Mouse (Mus musculus): ENCODE data around the gene Cabin1. TPM values are rescaled to one million over a fixed set of nuclear protein-coding genes. Genes with fewer than 3 reads are reported as not detected.

Cabin1 gene
- polyA plus RNA-seq, 1 experiment from 2014 or later = 42.2 TPM

DNA sequence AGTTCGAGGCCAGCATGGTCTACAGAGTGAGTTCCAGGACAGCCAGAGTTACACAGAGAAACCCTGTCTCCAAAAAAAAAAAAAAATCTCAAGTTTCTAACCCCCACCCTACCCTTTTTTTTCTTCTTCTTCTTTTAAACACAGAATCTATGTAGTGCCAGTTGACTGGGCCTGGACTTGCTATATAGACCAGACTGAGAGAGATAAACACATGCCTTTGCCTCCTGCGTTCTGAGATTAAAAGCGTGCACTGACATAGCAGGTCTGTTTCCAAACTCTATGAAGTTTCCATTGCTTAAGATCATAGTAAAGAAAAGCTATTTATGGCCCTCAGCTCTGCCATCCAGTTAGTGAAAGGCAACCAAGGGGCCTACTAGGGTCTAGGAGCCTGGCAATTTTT, 1.7 kb downstream of the Cabin1 start:
- Histone ChIP-seq H3K27ac (no peak overlapping the region), H3K4me3 (peak overlapping the region; percentile 20; the same call in 1 of the 2 replicates), H3K9ac (no peak overlapping the region), H3K27me3 (replicated peaks) (no peaks in the 10 kb centered on the region), H3K4me1 (peaks cover 20% of the 10 kb centered on the region), H3K36me3 (replicated peaks) (peaks cover 4% of the 10 kb centered on the region; the same call in 1 of the 2 replicates), H3K4me2 (peak overlapping the region; percentile 81), H3K9me3 (no peaks in the 10 kb centered on the region)
- ATAC-seq (replicated peaks) = no peak
- WGBS = 97% methylated on average over 3 of the region's 3 CpGs

- WGBS = 99% methylated on average over 3 of the region's 3 CpGs
- H3K4me2 ChIP-seq = no peak overlapping the region
- H3K27ac ChIP-seq = no peak overlapping the region
These were observed 3.8 kb downstream of the Cabin1 start for GRCm38 (mm10) chr10:75760311-75760710.

DNA sequence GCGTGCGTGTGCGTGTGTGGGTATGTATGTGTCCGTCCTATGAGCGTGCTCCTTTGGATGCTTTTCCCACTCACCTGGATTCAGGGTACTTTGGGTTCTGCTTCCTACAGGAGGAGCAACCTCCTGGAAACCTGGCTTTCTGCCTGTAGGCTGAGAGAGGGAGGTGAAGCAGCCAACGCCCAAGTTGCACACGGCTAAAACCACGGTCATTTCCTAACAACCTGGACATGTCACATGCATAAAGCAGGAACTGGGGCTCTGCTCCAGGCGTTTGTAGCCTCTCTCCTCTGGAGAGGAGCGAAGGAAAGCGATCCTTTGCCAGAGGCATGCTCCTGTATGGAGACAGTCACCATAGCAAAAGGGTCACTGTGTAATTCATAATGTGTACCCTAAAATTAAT, 7.4 kb downstream of the Cabin1 start:
- Histone ChIP-seq H3K27me3 (replicated peaks) (no peaks in the 10 kb centered on the region), H3K4me3 (no peak overlapping the region), H3K27ac (no peak overlapping the region), H3K4me1 (peaks cover 2% of the 10 kb centered on the region; the same call in 1 of the 2 replicates), H3K9me3 (no peaks in the 10 kb centered on the region), H3K4me2 (no peak overlapping the region), H3K9ac (no peak overlapping the region), H3K36me3 (replicated peaks) (peaks cover 31% of the 10 kb centered on the region)
- no peak for ATAC-seq (replicated peaks)
- 95% methylated on average over 11 of the region's 11 CpGs for WGBS

More at GRCm38 (mm10) chr10:75760311-75760710, 3.8 kb downstream of the Cabin1 start:
- Histone ChIP-seq H3K4me1 (peaks cover 20% of the 10 kb centered on the region), H3K4me3 (no peak overlapping the region), H3K27me3 (replicated peaks) (no peaks in the 10 kb centered on the region), H3K36me3 (replicated peaks) (peaks cover 4% of the 10 kb centered on the region; the same call in 1 of the 2 replicates), H3K9me3 (no peaks in the 10 kb centered on the region), H3K9ac (no peak overlapping the region)
- no peak for ATAC-seq (replicated peaks)

- Histone ChIP-seq H3K9me3 (no peaks in the 10 kb centered on the region), H3K4me2 (no peak overlapping the region), H3K4me3 (no peak overlapping the region), H3K27ac (0 out of 2 replicates have a peak overlapping the region, but pooled peaks have one; percentile 44), H3K27me3 (replicated peaks) (no peaks in the 10 kb centered on the region), H3K36me3 (replicated peaks) (peaks cover 53% of the 10 kb centered on the region), H3K4me1 (peaks cover 4% of the 10 kb centered on the region; the same call in 1 of the 2 replicates), H3K9ac (no peak overlapping the region)
- WGBS = 46% methylated on average over 3 of the region's 3 CpGs
- peak; percentile 94 for ATAC-seq (replicated peaks)
These were observed 20.1 kb downstream of the Cabin1 start for GRCm38 (mm10) chr10:75744017-75744416.

- Histone ChIP-seq H3K27me3 (replicated peaks) (no peaks in the 10 kb centered on the region), H3K4me3 (no peak overlapping the region), H3K9ac (no peak overlapping the region), H3K4me1 (peaks cover 4% of the 10 kb centered on the region; the same call in 1 of the 2 replicates), H3K27ac (no peak overlapping the region), H3K36me3 (replicated peaks) (peaks cover 56% of the 10 kb centered on the region), H3K9me3 (no peaks in the 10 kb centered on the region), H3K4me2 (no peak overlapping the region)
- WGBS = 92% methylated on average over 12 of the region's 12 CpGs
- ATAC-seq (replicated peaks) = no peak; the same call in 1 of the 2 replicates
These were observed 20.8 kb downstream of the Cabin1 start for GRCm38 (mm10) chr10:75743369-75743768.

DNA sequence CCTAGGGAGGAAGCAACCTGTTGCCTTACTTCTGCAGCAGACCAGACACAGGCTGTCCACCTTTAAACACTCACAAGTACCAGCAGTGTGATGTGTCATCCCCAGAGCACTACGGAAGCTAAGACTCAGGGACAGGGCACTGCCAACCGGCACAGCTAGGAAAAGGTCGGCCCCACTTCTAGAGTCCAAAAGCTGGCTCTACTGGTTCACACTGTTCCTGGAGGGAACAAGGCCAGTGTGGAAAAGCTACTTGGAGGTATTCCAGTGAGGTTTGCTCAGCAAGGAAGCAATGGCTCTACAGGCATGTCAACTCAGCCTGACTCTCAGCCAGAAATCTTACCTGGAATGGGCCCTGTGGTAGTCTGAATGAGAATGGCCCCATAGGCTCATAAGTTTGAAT, 23.3 kb downstream of the Cabin1 start:
- Histone ChIP-seq H3K4me3 (no peak overlapping the region), H3K4me2 (no peak overlapping the region), H3K27ac (no peak overlapping the region), H3K4me1 (peaks cover 4% of the 10 kb centered on the region; the same call in 1 of the 2 replicates), H3K9me3 (no peaks in the 10 kb centered on the region), H3K9ac (no peak overlapping the region), H3K36me3 (replicated peaks) (peaks cover 50% of the 10 kb centered on the region), H3K27me3 (replicated peaks) (no peaks in the 10 kb centered on the region)
- ATAC-seq (replicated peaks) = no peak
- over 99% methylated on average over 3 of the region's 3 CpGs for WGBS

GRCm38 (mm10) chr10:75725449-75725848, 38.7 kb downstream of the Cabin1 start:
- Histone ChIP-seq H3K4me1 (no peaks in the 10 kb centered on the region), H3K4me2 (no peak overlapping the region), H3K9me3 (no peaks in the 10 kb centered on the region), H3K9ac (no peak overlapping the region), H3K27me3 (replicated peaks) (no peaks in the 10 kb centered on the region), H3K27ac (no peak overlapping the region), H3K4me3 (no peak overlapping the region), H3K36me3 (replicated peaks) (peaks cover 42% of the 10 kb centered on the region; the same call in 1 of the 2 replicates)
- 90% methylated on average over 7 of the region's 7 CpGs for WGBS
- ATAC-seq (replicated peaks) = no peak

- Histone ChIP-seq H3K9ac (no peak overlapping the region), H3K36me3 (replicated peaks) (peaks cover 54% of the 10 kb centered on the region; the same call in 1 of the 2 replicates), H3K4me3 (no peak overlapping the region), H3K27ac (no peak overlapping the region), H3K4me2 (no peak overlapping the region), H3K4me1 (no peaks in the 10 kb centered on the region), H3K27me3 (replicated peaks) (no peaks in the 10 kb centered on the region), H3K9me3 (no peaks in the 10 kb centered on the region)
- ATAC-seq (replicated peaks) = no peak
- WGBS = 89% methylated on average over 5 of the region's 5 CpGs
These were observed 43.9 kb downstream of the Cabin1 start for GRCm38 (mm10) chr10:75720215-75720614.

DNA sequence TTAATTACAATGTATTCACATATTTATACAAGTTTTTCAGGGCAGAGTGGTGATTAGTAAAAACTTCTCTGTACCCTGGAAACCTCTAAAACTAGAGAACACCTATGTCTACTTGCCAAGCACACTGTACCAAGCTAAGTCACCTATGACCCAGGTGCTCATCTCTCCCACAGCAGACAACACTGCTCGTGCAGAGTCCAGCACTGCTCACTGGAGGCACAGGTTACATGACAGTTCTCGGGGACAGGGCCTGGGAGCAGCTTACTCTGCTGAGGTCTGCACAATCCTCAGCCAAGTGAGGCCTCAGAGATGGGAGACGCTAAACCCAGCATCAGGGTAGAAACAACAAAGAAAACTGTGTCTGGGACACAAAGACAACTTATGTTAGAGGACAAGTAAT, 49.3 kb downstream of the Cabin1 start:
- Histone ChIP-seq H3K4me2 (no peak overlapping the region), H3K36me3 (replicated peaks) (peaks cover 50% of the 10 kb centered on the region), H3K9me3 (no peaks in the 10 kb centered on the region), H3K27me3 (replicated peaks) (no peaks in the 10 kb centered on the region), H3K27ac (no peak overlapping the region), H3K4me3 (no peak overlapping the region), H3K9ac (no peak overlapping the region), H3K4me1 (no peaks in the 10 kb centered on the region)
- no peak for ATAC-seq (replicated peaks)
- WGBS = 86% methylated on average over 3 of the region's 3 CpGs

GRCm38 (mm10) chr10:75713026-75713425, 51.1 kb downstream of the Cabin1 start:
- WGBS = 96% methylated on average over 11 of the region's 11 CpGs
- no peak overlapping the region for H3K4me3 ChIP-seq
- H3K9me3 ChIP-seq = no peaks in the 10 kb centered on the region
- no peaks in the 10 kb centered on the region for H3K4me1 ChIP-seq
- H3K36me3 ChIP-seq (replicated peaks) = peaks cover 43% of the 10 kb centered on the region
- no peak for ATAC-seq (replicated peaks)
- no peaks in the 10 kb centered on the region for H3K27me3 ChIP-seq (replicated peaks)
- H3K9ac ChIP-seq = no peak overlapping the region
- H3K27ac ChIP-seq = no peak overlapping the region
- no peak overlapping the region for H3K4me2 ChIP-seq

DNA sequence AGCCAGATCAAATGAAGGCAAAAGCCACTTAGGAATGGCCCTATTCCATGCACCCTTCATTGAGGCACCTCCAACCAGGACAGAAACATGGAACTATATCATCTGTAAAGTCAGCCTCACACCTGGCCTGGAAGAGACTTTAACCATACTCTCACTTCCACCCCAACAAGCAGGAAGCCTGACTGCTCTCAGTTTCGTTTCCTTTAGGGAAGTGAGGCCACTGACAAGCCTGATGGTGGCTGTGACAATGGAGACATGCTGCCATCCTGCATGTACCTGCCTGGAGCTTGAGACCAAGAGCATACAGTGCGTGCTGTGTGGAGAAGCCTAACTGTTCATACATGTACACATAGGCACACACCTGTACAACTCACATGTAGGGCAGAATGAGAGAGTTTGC, 53.9 kb downstream of the Cabin1 start:
- 95% methylated on average over 2 of the region's 2 CpGs for WGBS
- H3K4me2 ChIP-seq = no peak overlapping the region
- H3K27me3 ChIP-seq (replicated peaks) = no peaks in the 10 kb centered on the region
- H3K4me1 ChIP-seq = peaks cover 3% of the 10 kb centered on the region; the same call in 1 of the 2 replicates
- no peak overlapping the region for H3K4me3 ChIP-seq
- no peak for ATAC-seq (replicated peaks)
- H3K9ac ChIP-seq = no peak overlapping the region
- H3K27ac ChIP-seq = no peak overlapping the region
- peaks cover 24% of the 10 kb centered on the region for H3K36me3 ChIP-seq (replicated peaks)
- H3K9me3 ChIP-seq = no peaks in the 10 kb centered on the region

DNA sequence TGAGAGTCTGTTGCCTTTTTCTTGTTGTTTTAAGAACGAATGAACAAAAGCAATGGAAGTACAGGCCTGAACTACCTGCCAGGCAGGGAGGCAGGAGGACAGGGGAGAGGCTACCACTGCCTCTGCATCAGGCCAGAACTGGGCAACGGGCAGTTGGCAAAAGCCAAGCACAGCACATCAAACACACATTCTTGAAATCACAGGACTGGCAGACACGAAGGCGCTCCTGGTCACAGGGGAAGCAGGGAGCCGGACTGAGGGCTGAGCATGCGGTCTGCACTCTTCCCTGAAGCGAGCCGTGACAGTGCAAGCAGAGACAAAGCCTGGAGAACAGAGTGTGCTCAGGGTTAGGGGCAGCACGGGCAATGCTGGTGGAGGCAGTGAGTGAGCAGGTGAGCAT, 54.9 kb downstream of the Cabin1 start:
- ATAC-seq (replicated peaks) = no peak
- no peaks in the 10 kb centered on the region for H3K27me3 ChIP-seq (replicated peaks)
- WGBS = 87% methylated on average over 9 of the region's 9 CpGs
- H3K36me3 ChIP-seq (replicated peaks) = peaks cover 23% of the 10 kb centered on the region
- H3K4me1 ChIP-seq = peaks cover 13% of the 10 kb centered on the region
- no peaks in the 10 kb centered on the region for H3K9me3 ChIP-seq
- no peak overlapping the region for H3K4me2 ChIP-seq
- no peak overlapping the region for H3K4me3 ChIP-seq
- no peak overlapping the region for H3K27ac ChIP-seq
- H3K9ac ChIP-seq = no peak overlapping the region

GRCm38 (mm10) chr10:75708633-75708992, 55.5 kb downstream of the Cabin1 start:
- Histone ChIP-seq H3K4me3 (no peak overlapping the region), H3K9ac (no peak overlapping the region), H3K36me3 (replicated peaks) (peaks cover 22% of the 10 kb centered on the region), H3K9me3 (no peaks in the 10 kb centered on the region), H3K4me1 (peaks cover 17% of the 10 kb centered on the region), H3K27me3 (replicated peaks) (no peaks in the 10 kb centered on the region), H3K4me2 (no peak overlapping the region), H3K27ac (no peak overlapping the region)
- WGBS = 39% methylated on average over 9 of the region's 9 CpGs
- ATAC-seq (replicated peaks) = peak; percentile 70; the same call in 1 of the 2 replicates
